Mouse (Mus musculus) embryonic facial prominence, embryonic 15.5 days (tissue): ENCODE results near the gene Bud31. TPM values are rescaled to one million over a fixed set of nuclear protein-coding genes. Genes with fewer than 3 reads are reported as not detected.

Experiments used
- ATAC-seq: fragments of 200-750 bp; cut with Nextera tagmentation; 2 replicates; pipeline ENCODE4 v1.8.0; 2017; ENCODE audit warnings: low read depth, moderate TSS enrichment; ENCODE audit not compliant: insufficient number of reproducible peaks, low FRiP score, low TSS enrichment
- H3K27ac ChIP-seq: fragments of 300-500 bp; sonication (generic); replicated peaks from 2 replicates; pipeline ENCODE4 v1.5.1; 2015; ENCODE audit warnings: mild to moderate bottlenecking, inconsistent platforms
- H3K27me3 ChIP-seq: fragments of 300-500 bp; sonication (generic); 2 replicates; pipeline ENCODE4 v1.6.1; 2015; ENCODE audit warnings: inconsistent platforms
- H3K36me3 ChIP-seq: fragments of 300-500 bp; sonication (generic); 2 replicates; pipeline ENCODE4 v1.6.1; 2015; ENCODE audit warnings: mild to moderate bottlenecking, inconsistent platforms
- H3K4me1 ChIP-seq: fragments of 300-500 bp; sonication (generic); 2 replicates; pipeline ENCODE4 v1.6.1; 2015; ENCODE audit warnings: inconsistent platforms
- H3K4me2 ChIP-seq: fragments of 300-500 bp; sonication (generic); replicated peaks from 2 replicates; pipeline ENCODE4 v1.6.1; 2015; ENCODE audit warnings: mild to moderate bottlenecking, inconsistent platforms
- H3K4me3 ChIP-seq: fragments of 300-500 bp; sonication (generic); replicated peaks from 2 replicates; pipeline ENCODE4 v1.5.1; 2015; ENCODE audit warnings: mild to moderate bottlenecking, inconsistent platforms
- H3K9ac ChIP-seq: fragments of 300-500 bp; sonication (generic); 2 replicates; pipeline ENCODE4 v1.6.1; 2015; ENCODE audit warnings: inconsistent platforms
- H3K9me3 ChIP-seq: fragments of 300-500 bp; sonication (generic); replicated peaks from 2 replicates; pipeline ENCODE4 v1.6.1; 2016; ENCODE audit warnings: inconsistent platforms
- WGBS: fragments of 180-500 bp; shearing (Covaris S2); methylation state at CpG from one replicate; pipeline ENCODE4 v1.1.7; 2015; 5-methylcytosine and 5-hydroxymethylcytosine counted together
- polyA plus RNA-seq: library from polyadenylated mRNA; unstranded; fragments of >200 nt; fragmentation: Nextera tagmentation; extraction: Ambion mirVana; gene quantifications from 2 replicates; pipeline ENCODE4 v1.2.1, GENCODE M21; 2015

The Bud31 gene
- polyA plus RNA-seq, 1 experiment from 2014 or later: 178 TPM

- no peak overlapping the region for H3K9ac ChIP-seq
- WGBS: 84% methylated on average over 15 of the region's 15 CpGs
- no peak overlapping the region for H3K4me3 ChIP-seq
- no peak overlapping the region for H3K4me2 ChIP-seq
- H3K9me3 ChIP-seq: no peaks in the 10 kb centered on the region
- H3K36me3 ChIP-seq: peaks cover 40% of the 10 kb centered on the region
- H3K27ac ChIP-seq: no peak overlapping the region
- no peak for ATAC-seq
- H3K27me3 ChIP-seq: no peaks in the 10 kb centered on the region
- H3K4me1 ChIP-seq: peaks cover 30% of the 10 kb centered on the region
These were observed 25.0 kb downstream of the Bud31 start for GRCm38 (mm10) chr5:145165184-145165583.

- peak within 1 kb of the TSS; percentile 75 for H3K4me2 ChIP-seq
- H3K36me3 ChIP-seq: peaks cover 42% of the 10 kb centered on the region
- H3K9ac ChIP-seq: peak within 1 kb of the TSS; percentile 90
- ATAC-seq: peak; percentile 93
- H3K27me3 ChIP-seq: no peaks in the 10 kb centered on the region
- under 1% methylated on average over 49 of the region's 51 CpGs for WGBS
- H3K9me3 ChIP-seq: no peaks in the 10 kb centered on the region
- peak within 1 kb of the TSS; percentile 97 for H3K4me3 ChIP-seq
- H3K27ac ChIP-seq: peak within 1 kb of the TSS; percentile 91
- H3K4me1 ChIP-seq: peaks cover 30% of the 10 kb centered on the region
These were observed 26.6 kb downstream of the Bud31 start, which contains the start of the genes Ptcd1 and Cpsf4 for GRCm38 (mm10) chr5:145166536-145167305. Gene Ptcd1, minus strand, starts transcription at chr5:145167108. Gene Cpsf4, plus strand, starts transcription at chr5:145167213.

GRCm38 (mm10) chr5:145167306-145167661 is 27.1 kb downstream of the Bud31 start:
- no peaks in the 10 kb centered on the region for H3K27me3 ChIP-seq
- H3K4me1 ChIP-seq: peaks cover 30% of the 10 kb centered on the region
- peaks cover 43% of the 10 kb centered on the region for H3K36me3 ChIP-seq
- WGBS: under 1% methylated on average over 28 of the region's 28 CpGs
- peak; percentile 9; the same call in 1 of the 2 replicates for ATAC-seq
- H3K4me2 ChIP-seq: peak overlapping the region; percentile 75
- no peaks in the 10 kb centered on the region for H3K9me3 ChIP-seq
- peak overlapping the region; percentile 90 for H3K9ac ChIP-seq
- peak overlapping the region; percentile 97 for H3K4me3 ChIP-seq
- peak overlapping the region; percentile 91 for H3K27ac ChIP-seq

GRCm38 (mm10) chr5:145178461-145178980 is 38.4 kb downstream of the Bud31 start:
- no peak for ATAC-seq
- H3K27me3 ChIP-seq: no peaks in the 10 kb centered on the region
- 80% methylated on average over 18 of the region's 18 CpGs for WGBS
- no peaks in the 10 kb centered on the region for H3K4me1 ChIP-seq
- no peak overlapping the region for H3K9ac ChIP-seq
- H3K27ac ChIP-seq: no peak overlapping the region
- H3K9me3 ChIP-seq: no peaks in the 10 kb centered on the region
- no peak overlapping the region for H3K4me3 ChIP-seq
- H3K4me2 ChIP-seq: no peak overlapping the region
- H3K36me3 ChIP-seq: peaks cover 99% of the 10 kb centered on the region

GRCm38 (mm10) chr5:145185244-145185643 is 45.1 kb downstream of the Bud31 start:
- ATAC-seq: no peak
- Histone ChIP-seq H3K9ac (no peak overlapping the region), H3K9me3 (no peaks in the 10 kb centered on the region), H3K27me3 (no peaks in the 10 kb centered on the region), H3K36me3 (peaks cover 84% of the 10 kb centered on the region), H3K4me2 (no peak overlapping the region), H3K4me1 (peaks cover 8% of the 10 kb centered on the region), H3K4me3 (no peak overlapping the region), H3K27ac (no peak overlapping the region)
- WGBS: 78% methylated on average over 2 of the region's 2 CpGs

GRCm38 (mm10) chr5:145189416-145189815 is 49.3 kb downstream of the Bud31 start:
- no peaks in the 10 kb centered on the region for H3K9me3 ChIP-seq
- no peaks in the 10 kb centered on the region for H3K27me3 ChIP-seq
- no peak overlapping the region for H3K4me3 ChIP-seq
- no peak overlapping the region for H3K27ac ChIP-seq
- H3K4me2 ChIP-seq: no peak overlapping the region
- H3K4me1 ChIP-seq: peaks cover 18% of the 10 kb centered on the region
- H3K9ac ChIP-seq: no peak overlapping the region
- H3K36me3 ChIP-seq: peaks cover 49% of the 10 kb centered on the region
- WGBS: 88% methylated on average over 6 of the region's 6 CpGs
- no peak for ATAC-seq

GRCm38 (mm10) chr5:145190373-145190772 is 50.2 kb downstream of the Bud31 start:
- Histone ChIP-seq H3K27me3 (no peaks in the 10 kb centered on the region), H3K36me3 (peaks cover 51% of the 10 kb centered on the region), H3K4me1 (peaks cover 18% of the 10 kb centered on the region), H3K4me2 (peak overlapping the region; percentile 68), H3K9me3 (no peaks in the 10 kb centered on the region), H3K4me3 (peak overlapping the region; percentile 78), H3K27ac (no peak overlapping the region), H3K9ac (peak overlapping the region; percentile 85)
- ATAC-seq: no peak
- 39% methylated on average over 5 of the region's 5 CpGs for WGBS

GRCm38 (mm10) chr5:145190875-145191798 is 51.0 kb downstream of the Bud31 start:
- Histone ChIP-seq H3K4me2 (peak overlapping the region; percentile 68), H3K9me3 (no peaks in the 10 kb centered on the region), H3K27ac (peak overlapping the region; percentile 79), H3K4me1 (peaks cover 18% of the 10 kb centered on the region), H3K9ac (peak overlapping the region; percentile 85), H3K36me3 (peaks cover 51% of the 10 kb centered on the region), H3K27me3 (no peaks in the 10 kb centered on the region), H3K4me3 (peak overlapping the region; percentile 78)
- peak; percentile 87 for ATAC-seq
- WGBS: under 1% methylated on average over 41 of the region's 41 CpGs

- peak within 1 kb of the TSS; percentile 79 for H3K27ac ChIP-seq
- no peak for ATAC-seq
- peaks cover 48% of the 10 kb centered on the region for H3K36me3 ChIP-seq
- H3K4me3 ChIP-seq: peak within 1 kb of the TSS; percentile 78
- 89% methylated on average over 2 of the region's 2 CpGs for WGBS
- no peaks in the 10 kb centered on the region for H3K27me3 ChIP-seq
- H3K9me3 ChIP-seq: no peaks in the 10 kb centered on the region
- H3K9ac ChIP-seq: peak within 1 kb of the TSS; percentile 85
- H3K4me1 ChIP-seq: peaks cover 18% of the 10 kb centered on the region
- H3K4me2 ChIP-seq: peak within 1 kb of the TSS; percentile 68
These were observed 51.8 kb downstream of the Bud31 start, which contains the start of gene Atp5j2 for GRCm38 (mm10) chr5:145191962-145192361. Gene Atp5j2, minus strand, starts transcription at chr5:145192062.
